Mouse (Mus musculus): ENCODE results near the gene Rhou. TPM values are rescaled to one million over a fixed set of nuclear protein-coding genes. Genes with fewer than 3 reads are reported as not detected.
A peak's percentile ranks its signal among the peaks of the same experiment; 100 is the strongest.

The Rhou gene
- polyA plus RNA-seq, 1 experiment from 2014 or later = 9.8 TPM

- no peak overlapping the region for H3K9ac ChIP-seq (ENCODE audit: low read depth, low read length)
- no peaks in the 10 kb centered on the region for H3K4me1 ChIP-seq (ENCODE audit: control insufficient read depth, insufficient read depth, low read length)
- no peak overlapping the region for H3K4me2 ChIP-seq (replicated peaks; ENCODE audit: low read depth, low read length)
- WGBS = 69% methylated on average over 6 of the region's 6 CpGs
- no peak overlapping the region for H3K27ac ChIP-seq (ENCODE audit: low read depth, low read length)
- no peak overlapping the region for H3K4me3 ChIP-seq (ENCODE audit: low read length)
- ATAC-seq (ENCODE audit: low FRiP score, low TSS enrichment) = no peak
- H3K27me3 ChIP-seq (ENCODE audit: control insufficient read depth, insufficient read depth, low read length) = no peaks in the 10 kb centered on the region
- H3K36me3 ChIP-seq (ENCODE audit: control insufficient read depth, insufficient read depth, low read length) = no peaks in the 10 kb centered on the region
- H3K9me3 ChIP-seq (ENCODE audit: control insufficient read depth, low read length) = no peaks in the 10 kb centered on the region
Observed at GRCm38 (mm10) chr8:123672648-123673047, 18.9 kb downstream of the Rhou start.

GRCm38 (mm10) chr8:123675611-123676010 is 21.9 kb downstream of the Rhou start:
- 55% methylated on average over 5 of the region's 5 CpGs for WGBS
- no peak for ATAC-seq (ENCODE audit: low FRiP score, low TSS enrichment)
- Histone ChIP-seq H3K9me3 (ENCODE audit: control insufficient read depth, low read length) (no peaks in the 10 kb centered on the region), H3K4me1 (ENCODE audit: control insufficient read depth, insufficient read depth, low read length) (no peaks in the 10 kb centered on the region), H3K4me2 (replicated peaks; ENCODE audit: low read depth, low read length) (no peak overlapping the region), H3K4me3 (ENCODE audit: low read length) (no peak overlapping the region), H3K9ac (ENCODE audit: low read depth, low read length) (no peak overlapping the region), H3K27ac (ENCODE audit: low read depth, low read length) (no peak overlapping the region), H3K36me3 (ENCODE audit: control insufficient read depth, insufficient read depth, low read length) (no peaks in the 10 kb centered on the region), H3K27me3 (ENCODE audit: control insufficient read depth, insufficient read depth, low read length) (no peaks in the 10 kb centered on the region)

GRCm38 (mm10) chr8:123678390-123678789 is 24.7 kb downstream of the Rhou start:
- Histone ChIP-seq H3K27ac (ENCODE audit: low read depth, low read length) (no peak overlapping the region), H3K4me3 (ENCODE audit: low read length) (no peak overlapping the region), H3K9ac (ENCODE audit: low read depth, low read length) (no peak overlapping the region), H3K36me3 (ENCODE audit: control insufficient read depth, insufficient read depth, low read length) (no peaks in the 10 kb centered on the region), H3K4me1 (ENCODE audit: control insufficient read depth, insufficient read depth, low read length) (0 out of 2 replicates have a peak, but pooled peaks cover 6% of the 10 kb centered on the region), H3K27me3 (ENCODE audit: control insufficient read depth, insufficient read depth, low read length) (no peaks in the 10 kb centered on the region), H3K4me2 (replicated peaks; ENCODE audit: low read depth, low read length) (no peak overlapping the region), H3K9me3 (ENCODE audit: control insufficient read depth, low read length) (no peaks in the 10 kb centered on the region)
- ATAC-seq (ENCODE audit: low FRiP score, low TSS enrichment) = peak; percentile 77
- 52% methylated on average over 4 of the region's 4 CpGs for WGBS

GRCm38 (mm10) chr8:123682073-123682761 is 28.5 kb downstream of the Rhou start:
- Histone ChIP-seq H3K36me3 (ENCODE audit: control insufficient read depth, insufficient read depth, low read length) (no peaks in the 10 kb centered on the region), H3K27me3 (ENCODE audit: control insufficient read depth, insufficient read depth, low read length) (no peaks in the 10 kb centered on the region), H3K4me2 (replicated peaks; ENCODE audit: low read depth, low read length) (peak overlapping the region; percentile 24; the same call in 1 of the 2 replicates), H3K4me3 (ENCODE audit: low read length) (no peak overlapping the region), H3K9ac (ENCODE audit: low read depth, low read length) (no peak overlapping the region), H3K27ac (ENCODE audit: low read depth, low read length) (no peak overlapping the region), H3K4me1 (ENCODE audit: control insufficient read depth, insufficient read depth, low read length) (0 out of 2 replicates have a peak, but pooled peaks cover 9% of the 10 kb centered on the region), H3K9me3 (ENCODE audit: control insufficient read depth, low read length) (no peaks in the 10 kb centered on the region)
- peak; percentile 66 for ATAC-seq (ENCODE audit: low FRiP score, low TSS enrichment)
- WGBS = 26% methylated on average over 18 of the region's 18 CpGs

GRCm38 (mm10) chr8:123683321-123683720 is 29.6 kb downstream of the Rhou start:
- no peak for ATAC-seq (ENCODE audit: low FRiP score, low TSS enrichment)
- Histone ChIP-seq H3K9me3 (ENCODE audit: control insufficient read depth, low read length) (no peaks in the 10 kb centered on the region), H3K27ac (ENCODE audit: low read depth, low read length) (no peak overlapping the region), H3K4me1 (ENCODE audit: control insufficient read depth, insufficient read depth, low read length) (0 out of 2 replicates have a peak, but pooled peaks cover 9% of the 10 kb centered on the region), H3K36me3 (ENCODE audit: control insufficient read depth, insufficient read depth, low read length) (no peaks in the 10 kb centered on the region), H3K4me3 (ENCODE audit: low read length) (no peak overlapping the region), H3K4me2 (replicated peaks; ENCODE audit: low read depth, low read length) (no peak overlapping the region), H3K27me3 (ENCODE audit: control insufficient read depth, insufficient read depth, low read length) (no peaks in the 10 kb centered on the region), H3K9ac (ENCODE audit: low read depth, low read length) (no peak overlapping the region)
- WGBS = 52% methylated on average over 7 of the region's 7 CpGs

- Histone ChIP-seq H3K4me1 (ENCODE audit: control insufficient read depth, insufficient read depth, low read length) (0 out of 2 replicates have a peak, but pooled peaks cover 9% of the 10 kb centered on the region), H3K9ac (ENCODE audit: low read depth, low read length) (no peak overlapping the region), H3K4me2 (replicated peaks; ENCODE audit: low read depth, low read length) (no peak overlapping the region), H3K36me3 (ENCODE audit: control insufficient read depth, insufficient read depth, low read length) (no peaks in the 10 kb centered on the region), H3K9me3 (ENCODE audit: control insufficient read depth, low read length) (no peaks in the 10 kb centered on the region), H3K27me3 (ENCODE audit: control insufficient read depth, insufficient read depth, low read length) (no peaks in the 10 kb centered on the region), H3K4me3 (ENCODE audit: low read length) (no peak overlapping the region), H3K27ac (ENCODE audit: low read depth, low read length) (no peak overlapping the region)
- WGBS = 64% methylated on average over 7 of the region's 7 CpGs
- ATAC-seq (ENCODE audit: low FRiP score, low TSS enrichment) = no peak
Observed at GRCm38 (mm10) chr8:123684806-123685205, 31.1 kb downstream of the Rhou start.

- no peak overlapping the region for H3K9ac ChIP-seq (ENCODE audit: low read depth, low read length)
- H3K36me3 ChIP-seq (ENCODE audit: control insufficient read depth, insufficient read depth, low read length) = no peaks in the 10 kb centered on the region
- H3K4me1 ChIP-seq (ENCODE audit: control insufficient read depth, insufficient read depth, low read length) = 0 out of 2 replicates have a peak, but pooled peaks cover 9% of the 10 kb centered on the region
- ATAC-seq (ENCODE audit: low FRiP score, low TSS enrichment) = no peak
- H3K27me3 ChIP-seq (ENCODE audit: control insufficient read depth, insufficient read depth, low read length) = no peaks in the 10 kb centered on the region
- H3K27ac ChIP-seq (ENCODE audit: low read depth, low read length) = no peak overlapping the region
- no peak overlapping the region for H3K4me2 ChIP-seq (replicated peaks; ENCODE audit: low read depth, low read length)
- no peaks in the 10 kb centered on the region for H3K9me3 ChIP-seq (ENCODE audit: control insufficient read depth, low read length)
- no peak overlapping the region for H3K4me3 ChIP-seq (ENCODE audit: low read length)
- 39% methylated on average over 4 of the region's 4 CpGs for WGBS
Observed at GRCm38 (mm10) chr8:123685477-123685876, 31.7 kb downstream of the Rhou start.

- no peak overlapping the region for H3K9ac ChIP-seq (ENCODE audit: low read depth, low read length)
- 31% methylated on average over 4 of the region's 4 CpGs for WGBS
- H3K27me3 ChIP-seq (ENCODE audit: control insufficient read depth, insufficient read depth, low read length) = no peaks in the 10 kb centered on the region
- 0 out of 2 replicates have a peak, but pooled peaks cover 3% of the 10 kb centered on the region for H3K4me1 ChIP-seq (ENCODE audit: control insufficient read depth, insufficient read depth, low read length)
- no peak for ATAC-seq (ENCODE audit: low FRiP score, low TSS enrichment)
- H3K36me3 ChIP-seq (ENCODE audit: control insufficient read depth, insufficient read depth, low read length) = no peaks in the 10 kb centered on the region
- H3K4me3 ChIP-seq (ENCODE audit: low read length) = no peak overlapping the region
- H3K9me3 ChIP-seq (ENCODE audit: control insufficient read depth, low read length) = no peaks in the 10 kb centered on the region
- no peak overlapping the region for H3K4me2 ChIP-seq (replicated peaks; ENCODE audit: low read depth, low read length)
- no peak overlapping the region for H3K27ac ChIP-seq (ENCODE audit: low read depth, low read length)
Observed at GRCm38 (mm10) chr8:123687826-123688225, 34.1 kb downstream of the Rhou start.

- WGBS = 89% methylated on average over 10 of the region's 10 CpGs
- H3K9ac ChIP-seq (ENCODE audit: low read depth, low read length) = no peak overlapping the region
- H3K4me2 ChIP-seq (replicated peaks; ENCODE audit: low read depth, low read length) = no peak overlapping the region
- no peaks in the 10 kb centered on the region for H3K4me1 ChIP-seq (ENCODE audit: control insufficient read depth, insufficient read depth, low read length)
- H3K9me3 ChIP-seq (ENCODE audit: control insufficient read depth, low read length) = no peaks in the 10 kb centered on the region
- no peaks in the 10 kb centered on the region for H3K36me3 ChIP-seq (ENCODE audit: control insufficient read depth, insufficient read depth, low read length)
- no peaks in the 10 kb centered on the region for H3K27me3 ChIP-seq (ENCODE audit: control insufficient read depth, insufficient read depth, low read length)
- no peak overlapping the region for H3K27ac ChIP-seq (ENCODE audit: low read depth, low read length)
- no peak for ATAC-seq (ENCODE audit: low FRiP score, low TSS enrichment)
- H3K4me3 ChIP-seq (ENCODE audit: low read length) = no peak overlapping the region
Observed at GRCm38 (mm10) chr8:123692165-123692962, 38.6 kb downstream of the Rhou start.

All from kidney, embryonic 14.5 days (tissue).